Mouse (Mus musculus): ENCODE measurements around the gene Terb2. TPM values are rescaled to one million over a fixed set of nuclear protein-coding genes. Genes with fewer than 3 reads are reported as not detected.
A peak's percentile ranks its signal among the peaks of the same experiment; 100 is the strongest.

Terb2 gene
- polyA plus RNA-seq, 1 experiment from 2014 or later = not detected

DNA sequence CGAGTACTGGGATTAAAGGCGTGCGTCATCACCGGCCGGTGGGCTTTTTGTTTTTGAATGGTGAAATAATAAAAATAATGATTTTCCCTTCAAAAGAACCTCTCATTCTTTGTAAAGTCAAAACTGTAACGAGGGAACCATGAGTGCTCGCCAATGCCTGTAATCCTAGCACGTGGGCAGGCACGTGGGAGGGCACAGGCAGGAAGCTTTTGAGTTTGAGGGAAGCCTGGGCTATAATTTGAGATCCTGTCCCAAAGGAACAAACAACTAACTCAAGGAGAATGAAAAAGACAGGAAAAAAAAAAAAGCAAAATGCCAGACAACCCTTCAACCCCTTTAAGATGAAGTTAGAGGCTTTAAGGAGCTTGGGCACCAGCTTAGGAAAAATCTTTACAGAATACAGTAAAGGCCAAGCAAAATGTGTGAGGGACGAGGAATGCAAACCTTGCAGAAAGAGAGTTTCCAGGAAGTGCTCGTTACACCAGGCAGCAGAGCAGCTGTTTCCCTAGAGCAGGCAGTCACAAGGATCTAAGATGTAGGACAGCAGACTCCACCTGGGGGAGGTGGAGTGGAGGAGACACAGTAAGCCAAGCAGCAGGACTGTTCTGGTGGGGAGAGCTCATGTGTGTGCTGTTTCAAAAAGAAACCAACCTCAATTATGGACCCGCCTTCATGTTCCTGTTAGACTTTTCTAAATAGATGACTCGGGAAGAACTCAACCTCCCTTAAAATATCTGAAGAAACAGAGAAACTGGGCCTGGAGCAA, 22.5 kb upstream of the Terb2 start:
- ATAC-seq = no peak
- Histone ChIP-seq H3K9ac (replicated peaks) (no peak overlapping the region), H3K4me1 (replicated peaks) (0 out of 2 replicates have a peak, but pooled peaks cover 1% of the 10 kb centered on the region), H3K27ac (no peak overlapping the region), H3K4me3 (replicated peaks) (no peak overlapping the region), H3K9me3 (no peaks in the 10 kb centered on the region), H3K36me3 (no peaks in the 10 kb centered on the region), H3K27me3 (no peaks in the 10 kb centered on the region), H3K4me2 (replicated peaks) (no peak overlapping the region)
- WGBS = 86% methylated on average over 13 of the region's 13 CpGs

DNA sequence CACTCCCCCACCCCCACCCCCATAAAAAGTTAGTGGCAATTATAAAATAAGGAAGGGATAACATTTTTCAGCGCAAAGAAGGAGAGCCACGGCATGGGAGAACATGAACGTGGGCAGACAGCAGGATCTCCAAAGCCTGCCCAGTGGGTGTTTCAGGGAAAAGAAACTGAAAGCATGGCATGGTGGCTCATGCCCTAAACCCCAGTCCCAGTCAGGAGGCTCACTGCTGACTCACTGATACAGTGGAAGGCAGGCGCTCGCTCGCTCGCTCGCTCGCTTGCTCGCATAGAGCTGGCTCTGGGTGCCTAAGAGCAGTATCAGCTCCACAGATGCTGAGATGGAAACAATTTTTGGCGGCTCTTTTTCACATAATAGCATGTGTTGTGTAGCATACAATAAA, 21.8 kb upstream of the Terb2 start:
- ATAC-seq = no peak
- Histone ChIP-seq H3K9ac (replicated peaks) (no peak overlapping the region), H3K4me1 (replicated peaks) (no peaks in the 10 kb centered on the region), H3K4me2 (replicated peaks) (no peak overlapping the region), H3K27ac (no peak overlapping the region), H3K4me3 (replicated peaks) (no peak overlapping the region), H3K9me3 (no peaks in the 10 kb centered on the region), H3K27me3 (no peaks in the 10 kb centered on the region), H3K36me3 (no peaks in the 10 kb centered on the region)
- WGBS = 92% methylated on average over 11 of the region's 11 CpGs

DNA sequence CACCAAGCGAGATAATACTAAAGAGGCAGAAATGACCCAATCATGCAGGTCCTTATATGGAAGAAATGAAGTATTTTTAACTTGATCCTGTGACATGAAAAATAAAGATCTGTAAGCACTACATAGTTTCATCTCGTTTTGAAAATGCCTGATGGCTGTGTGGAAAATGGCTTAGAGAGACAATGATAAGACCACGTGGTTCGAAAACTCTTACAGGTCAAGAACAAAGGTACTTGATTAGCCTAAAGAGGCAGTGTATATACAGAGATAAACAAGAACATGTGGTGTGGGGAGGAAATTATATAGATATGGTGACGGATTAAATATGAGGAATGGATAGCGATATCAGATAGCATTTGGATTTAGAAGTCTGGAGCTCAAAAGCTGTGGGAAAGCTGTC, 14.8 kb upstream of the Terb2 start:
- Histone ChIP-seq H3K27ac (no peak overlapping the region), H3K9ac (replicated peaks) (no peak overlapping the region), H3K4me2 (replicated peaks) (no peak overlapping the region), H3K27me3 (no peaks in the 10 kb centered on the region), H3K4me1 (replicated peaks) (no peaks in the 10 kb centered on the region), H3K4me3 (replicated peaks) (no peak overlapping the region), H3K36me3 (no peaks in the 10 kb centered on the region), H3K9me3 (no peaks in the 10 kb centered on the region)
- ATAC-seq = no peak
- WGBS = 90% methylated on average over 6 of the region's 6 CpGs

DNA sequence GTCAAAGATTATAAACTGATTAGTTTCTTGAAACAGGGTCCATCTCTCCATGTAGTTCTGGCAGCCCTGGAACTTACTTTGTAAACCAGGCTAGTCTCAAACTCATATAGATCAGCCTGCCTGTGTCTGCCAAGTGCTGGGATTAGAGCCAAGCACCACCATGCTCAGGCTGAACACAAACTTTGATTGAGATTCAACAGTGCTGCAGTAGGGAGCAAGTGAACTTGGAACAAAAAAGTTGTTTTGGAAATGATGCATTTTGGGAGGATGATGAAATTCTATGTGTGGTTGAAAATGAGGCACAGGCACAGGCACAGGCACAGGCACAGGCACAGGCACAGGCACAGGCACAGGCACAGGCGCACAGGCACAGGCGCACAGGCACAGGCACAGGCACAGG, 13.9 kb upstream of the Terb2 start:
- no peak overlapping the region for H3K4me2 ChIP-seq (replicated peaks)
- ATAC-seq = no peak
- no peaks in the 10 kb centered on the region for H3K27me3 ChIP-seq
- H3K9me3 ChIP-seq = no peaks in the 10 kb centered on the region
- no peaks in the 10 kb centered on the region for H3K4me1 ChIP-seq (replicated peaks)
- 90% methylated on average over 2 of the region's 2 CpGs for WGBS
- H3K27ac ChIP-seq = no peak overlapping the region
- H3K9ac ChIP-seq (replicated peaks) = no peak overlapping the region
- H3K36me3 ChIP-seq = no peaks in the 10 kb centered on the region
- H3K4me3 ChIP-seq (replicated peaks) = no peak overlapping the region

DNA sequence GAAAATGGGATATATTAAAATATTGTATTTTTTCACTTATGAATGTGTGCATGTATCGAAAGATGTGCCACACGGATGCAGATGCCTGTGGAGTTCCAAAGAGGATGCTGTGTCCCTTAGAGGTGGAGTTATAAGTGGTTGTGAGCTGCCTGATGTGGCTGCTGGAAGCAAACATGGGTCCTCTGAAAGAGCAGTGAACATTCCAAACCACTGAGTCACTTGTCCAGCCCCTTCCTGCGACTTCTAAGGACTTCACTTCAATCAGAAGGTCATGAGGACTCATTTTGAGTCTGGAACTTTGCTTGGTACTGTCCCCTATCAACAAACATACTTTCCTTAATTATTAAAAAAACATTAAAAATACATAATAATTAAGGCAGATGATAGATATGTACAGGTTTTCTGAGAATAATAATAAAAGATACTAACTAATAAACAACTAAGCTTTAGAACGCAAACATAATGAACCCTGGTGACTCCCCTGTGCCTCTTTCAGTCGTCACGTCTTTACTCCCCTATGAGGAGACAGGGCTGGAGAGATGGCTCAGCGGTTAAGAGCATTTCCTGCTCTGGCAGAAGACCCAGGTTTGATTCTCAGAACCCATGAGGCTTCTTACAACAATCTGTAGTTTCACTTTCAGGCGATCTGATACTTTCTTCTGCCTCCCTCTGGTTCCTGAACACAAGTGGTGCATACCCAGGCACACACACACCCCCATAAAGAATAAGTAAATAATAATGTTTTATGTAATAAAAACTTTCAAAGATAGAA, 5.8 kb upstream of the Terb2 start:
- no peak for ATAC-seq
- Histone ChIP-seq H3K4me2 (replicated peaks) (no peak overlapping the region), H3K9ac (replicated peaks) (no peak overlapping the region), H3K27ac (no peak overlapping the region), H3K36me3 (no peaks in the 10 kb centered on the region), H3K9me3 (no peaks in the 10 kb centered on the region), H3K4me1 (replicated peaks) (no peaks in the 10 kb centered on the region), H3K27me3 (no peaks in the 10 kb centered on the region), H3K4me3 (replicated peaks) (no peak overlapping the region)
- WGBS = 82% methylated on average over 8 of the region's 8 CpGs

DNA sequence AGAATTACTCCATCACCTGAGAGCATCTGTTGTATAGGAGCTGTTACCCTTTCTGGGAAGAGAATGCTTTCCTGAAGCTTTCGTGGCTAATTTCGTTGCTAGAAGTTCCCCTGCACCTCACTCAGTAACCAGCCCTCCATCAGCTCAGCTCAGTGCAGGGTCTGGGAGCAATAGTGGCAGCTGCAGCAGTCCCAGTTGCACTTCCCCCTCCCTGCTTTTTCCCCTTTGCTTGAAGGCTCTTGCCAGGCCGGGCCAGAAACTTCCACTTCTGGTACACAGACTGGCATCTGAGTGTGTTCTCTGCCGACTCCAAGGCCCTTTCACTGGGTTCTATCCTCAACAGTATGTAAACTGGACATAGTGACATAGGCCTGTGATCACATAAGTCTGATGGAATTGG, 986 bp upstream of the Terb2 start:
- H3K4me1 ChIP-seq (replicated peaks) = no peaks in the 10 kb centered on the region
- 90% methylated on average over 4 of the region's 4 CpGs for WGBS
- no peak for ATAC-seq
- no peak overlapping the region for H3K4me2 ChIP-seq (replicated peaks)
- H3K27me3 ChIP-seq = no peaks in the 10 kb centered on the region
- no peaks in the 10 kb centered on the region for H3K36me3 ChIP-seq
- no peak overlapping the region for H3K9ac ChIP-seq (replicated peaks)
- no peaks in the 10 kb centered on the region for H3K9me3 ChIP-seq
- no peak overlapping the region for H3K4me3 ChIP-seq (replicated peaks)
- no peak overlapping the region for H3K27ac ChIP-seq

DNA sequence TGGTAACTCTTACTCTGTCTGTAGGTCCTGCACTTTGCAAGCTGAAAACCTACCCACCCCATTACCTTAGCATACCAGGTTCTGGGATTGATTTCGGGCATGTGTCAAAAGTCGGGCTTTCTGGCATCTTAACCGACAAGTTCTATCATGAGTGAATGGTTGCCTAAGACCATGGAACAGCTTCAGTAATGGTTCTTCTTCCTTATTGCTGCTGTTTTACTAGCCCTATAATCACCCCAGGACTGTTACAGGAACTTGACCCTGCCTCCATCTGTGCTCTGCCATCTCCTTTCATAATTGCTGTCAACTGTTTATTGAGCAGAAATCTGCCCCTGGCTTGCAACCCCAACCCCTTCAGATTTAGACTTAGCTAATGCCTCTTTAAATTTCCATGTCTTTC, 679 bp downstream of the Terb2 start:
- Histone ChIP-seq H3K27ac (no peak overlapping the region), H3K27me3 (no peaks in the 10 kb centered on the region), H3K4me3 (replicated peaks) (no peak overlapping the region), H3K9ac (replicated peaks) (no peak overlapping the region), H3K9me3 (no peaks in the 10 kb centered on the region), H3K36me3 (no peaks in the 10 kb centered on the region), H3K4me1 (replicated peaks) (no peaks in the 10 kb centered on the region), H3K4me2 (replicated peaks) (no peak overlapping the region)
- WGBS = 97% methylated on average over 3 of the region's 3 CpGs
- no peak for ATAC-seq

DNA sequence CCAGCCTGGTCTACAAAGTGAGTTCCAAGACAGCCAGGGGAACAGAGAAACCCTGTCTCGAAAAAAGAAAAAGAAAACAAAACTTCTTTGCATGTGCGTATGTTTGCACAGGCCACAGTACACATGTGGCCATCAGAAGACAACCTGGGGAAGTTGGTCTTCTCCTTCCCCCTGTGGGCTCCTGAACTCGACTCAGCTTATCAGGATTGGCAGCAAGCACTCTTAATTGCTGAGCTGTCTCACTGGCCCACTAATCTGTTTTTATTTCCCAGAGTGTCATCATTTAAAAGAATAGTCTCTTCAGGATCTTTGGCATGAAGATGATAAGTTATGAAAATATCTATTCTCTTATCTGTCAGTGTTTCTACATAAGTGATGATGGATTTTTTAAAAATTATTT, 5.8 kb downstream of the Terb2 start:
- H3K4me2 ChIP-seq (replicated peaks) = no peak overlapping the region
- no peaks in the 10 kb centered on the region for H3K36me3 ChIP-seq
- 81% methylated on average over 3 of the region's 3 CpGs for WGBS
- no peak overlapping the region for H3K27ac ChIP-seq
- no peak overlapping the region for H3K4me3 ChIP-seq (replicated peaks)
- no peaks in the 10 kb centered on the region for H3K27me3 ChIP-seq
- H3K4me1 ChIP-seq (replicated peaks) = no peaks in the 10 kb centered on the region
- ATAC-seq = no peak
- H3K9me3 ChIP-seq = no peaks in the 10 kb centered on the region
- H3K9ac ChIP-seq (replicated peaks) = no peak overlapping the region

DNA sequence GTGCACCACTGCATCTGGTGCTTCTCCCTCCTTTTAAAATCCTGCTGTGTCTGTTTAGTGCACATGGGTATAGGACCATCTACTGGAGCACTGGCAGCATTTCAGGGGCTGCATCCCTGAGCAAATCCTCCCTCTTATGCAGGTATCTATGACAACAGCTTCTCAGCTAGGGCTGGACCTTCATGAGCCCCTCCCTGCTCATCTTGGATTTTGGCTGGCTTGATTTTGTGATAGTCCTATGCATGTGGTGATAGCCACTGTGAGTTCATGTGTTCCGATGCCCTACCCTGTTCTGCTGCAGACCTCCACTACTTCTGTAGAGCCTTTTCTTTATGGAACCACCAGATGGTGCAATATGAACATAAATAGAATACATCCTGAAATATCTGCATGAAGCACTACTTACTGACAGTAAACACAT, 8.4 kb downstream of the Terb2 start:
- 42% methylated on average over 1 of the region's 1 CpGs for WGBS
- Histone ChIP-seq H3K4me1 (replicated peaks) (no peaks in the 10 kb centered on the region), H3K27ac (no peak overlapping the region), H3K4me3 (replicated peaks) (no peak overlapping the region), H3K4me2 (replicated peaks) (no peak overlapping the region), H3K9me3 (no peaks in the 10 kb centered on the region), H3K9ac (replicated peaks) (no peak overlapping the region), H3K27me3 (no peaks in the 10 kb centered on the region), H3K36me3 (no peaks in the 10 kb centered on the region)
- ATAC-seq = peak; percentile 66; the same call in 1 of the 2 replicates

DNA sequence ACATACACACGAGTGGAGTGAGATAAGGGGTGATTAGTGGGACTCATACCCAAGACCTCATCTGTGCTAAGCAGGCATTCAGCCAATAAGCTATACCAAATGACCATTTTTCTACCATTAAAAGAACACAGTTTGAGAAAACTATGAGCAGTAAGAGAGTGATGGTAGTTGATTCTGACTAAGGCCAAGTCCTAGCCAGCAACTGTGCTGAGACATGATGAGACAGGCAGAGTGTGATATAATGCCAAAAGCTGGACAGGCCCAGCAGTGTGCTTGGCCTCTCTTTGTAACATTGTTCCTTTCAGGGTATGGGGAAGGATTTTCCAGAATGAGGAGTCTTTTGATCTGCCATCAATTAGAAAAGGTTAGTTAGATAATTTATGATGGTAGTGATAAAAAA, 15.4 kb downstream of the Terb2 start:
- no peaks in the 10 kb centered on the region for H3K9me3 ChIP-seq
- no peaks in the 10 kb centered on the region for H3K4me1 ChIP-seq (replicated peaks)
- no peak overlapping the region for H3K9ac ChIP-seq (replicated peaks)
- H3K36me3 ChIP-seq = no peaks in the 10 kb centered on the region
- no peak overlapping the region for H3K4me3 ChIP-seq (replicated peaks)
- WGBS = 94% methylated on average over 1 of the region's 1 CpGs
- ATAC-seq = no peak
- H3K4me2 ChIP-seq (replicated peaks) = no peak overlapping the region
- no peaks in the 10 kb centered on the region for H3K27me3 ChIP-seq
- no peak overlapping the region for H3K27ac ChIP-seq

DNA sequence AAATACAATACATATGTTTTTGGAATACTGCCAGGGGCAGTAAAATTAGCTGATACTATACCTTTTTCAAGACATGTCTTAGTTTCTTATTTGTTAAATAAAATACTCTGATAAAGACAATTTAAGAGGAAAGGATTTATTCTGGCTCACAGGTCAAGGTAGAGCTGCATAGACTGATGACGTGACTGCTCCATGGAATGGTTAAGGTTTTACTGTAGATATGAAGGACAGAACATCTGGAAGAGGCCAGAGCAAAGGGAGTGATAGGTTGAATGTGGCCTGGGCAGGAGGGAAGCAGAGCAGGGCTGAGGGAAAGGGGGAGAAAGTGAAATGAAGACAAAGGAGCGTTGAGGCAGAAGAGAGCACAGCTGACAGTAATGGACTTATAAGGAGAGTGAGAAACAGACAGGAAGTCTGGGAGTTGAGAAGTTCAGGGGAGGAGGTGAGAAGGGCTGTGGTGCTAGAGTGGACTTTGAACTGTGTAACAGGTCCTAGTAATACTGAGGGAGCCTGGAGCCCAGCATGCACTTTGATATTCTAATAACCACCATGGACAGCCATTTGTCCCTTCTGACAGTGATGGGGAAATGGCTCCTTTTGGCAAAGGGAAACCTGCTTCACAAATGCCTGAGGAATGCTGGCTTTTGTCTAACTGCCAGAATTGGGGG, 20.5 kb downstream of the Terb2 start:
- no peak for ATAC-seq
- Histone ChIP-seq H3K36me3 (no peaks in the 10 kb centered on the region), H3K27ac (no peak overlapping the region), H3K27me3 (no peaks in the 10 kb centered on the region), H3K4me3 (replicated peaks) (no peak overlapping the region), H3K4me2 (replicated peaks) (no peak overlapping the region), H3K9ac (replicated peaks) (no peak overlapping the region), H3K9me3 (no peaks in the 10 kb centered on the region), H3K4me1 (replicated peaks) (no peaks in the 10 kb centered on the region)
- 78% methylated on average over 2 of the region's 2 CpGs for WGBS

DNA sequence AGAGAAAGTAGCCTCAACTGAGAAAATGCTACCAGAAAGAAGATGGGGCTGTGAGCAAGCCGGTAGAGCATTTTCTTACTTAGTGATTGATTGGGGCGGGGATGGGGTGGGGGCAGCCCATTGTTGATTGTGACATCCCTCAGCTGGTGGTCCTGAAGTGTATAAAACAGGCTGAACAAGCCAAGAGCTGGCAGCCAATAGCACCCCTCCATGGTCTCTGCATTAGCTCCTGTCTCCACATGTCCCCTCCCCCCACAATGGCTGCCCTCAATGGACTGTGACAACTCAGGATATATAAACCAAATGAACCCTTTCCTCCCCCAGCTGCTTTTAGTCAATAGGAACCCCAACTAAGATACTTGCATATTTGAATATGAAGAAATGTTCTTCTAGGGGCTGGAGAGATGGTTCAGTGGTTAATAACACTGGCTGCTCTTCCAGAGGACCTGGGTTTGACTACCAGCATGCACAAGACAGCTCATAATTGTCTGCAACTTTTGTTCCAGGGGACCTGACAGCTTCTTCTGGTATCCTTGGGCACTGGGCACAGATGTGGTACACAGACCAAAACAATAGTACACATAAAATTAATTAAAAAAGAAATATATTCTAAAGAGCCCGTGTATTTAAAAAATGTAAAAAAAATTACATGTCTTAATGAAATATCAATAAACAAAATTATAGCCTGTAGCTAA, 24.6 kb downstream of the Terb2 start:
- ATAC-seq = no peak
- Histone ChIP-seq H3K9me3 (no peaks in the 10 kb centered on the region), H3K36me3 (no peaks in the 10 kb centered on the region), H3K27me3 (no peaks in the 10 kb centered on the region), H3K27ac (no peak overlapping the region), H3K4me3 (replicated peaks) (no peak overlapping the region), H3K9ac (replicated peaks) (no peak overlapping the region), H3K4me2 (replicated peaks) (no peak overlapping the region), H3K4me1 (replicated peaks) (no peaks in the 10 kb centered on the region)
- 40% methylated on average over 3 of the region's 3 CpGs for WGBS
